Mouse (Mus musculus): ENCODE measurements at regions not wholly inside any gene's neighbourhood (a gene's known extent, or its start where the extent isn't known, plus 50 kb on each side); places are given as distances from the start of the nearest gene placed in this dataset.
A peak's percentile ranks its signal among the peaks of the same experiment; 100 is the strongest.

DNA sequence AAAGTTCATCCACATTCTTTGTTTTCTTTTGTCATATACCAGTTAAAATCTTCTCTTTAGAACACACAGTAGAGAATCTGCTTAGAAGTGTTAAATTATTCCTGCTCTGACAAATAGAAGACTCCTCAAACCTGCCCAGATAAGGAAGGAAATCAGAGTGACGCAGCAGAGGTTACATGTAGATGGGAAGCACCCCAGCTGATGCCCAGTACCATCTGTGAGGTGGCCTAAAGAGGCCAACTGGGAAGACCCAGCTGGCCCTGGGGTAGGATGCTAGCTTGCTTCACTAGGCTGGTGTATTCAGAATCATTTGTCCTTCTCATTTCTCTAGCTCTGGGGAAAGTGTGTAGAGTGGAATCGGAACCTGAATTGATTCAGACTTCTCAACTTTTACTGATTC, 242.6 kb upstream of the Erbb4 start:
- 84% methylated on average over 2 of the region's 2 CpGs for WGBS (ENCODE audit: insufficient replicate concordance)

GRCm38 (mm10) chr1:69349826-69350225, 242.0 kb upstream of the Erbb4 start:
- Histone ChIP-seq H3K36me3 (ENCODE audit: control insufficient read depth, insufficient read depth, low read length) (no peaks in the 10 kb centered on the region), H3K27ac (ENCODE audit: low read depth, low read length) (no peak overlapping the region), H3K4me2 (no peak overlapping the region), H3K27me3 (ENCODE audit: control insufficient read depth, insufficient read depth, low read length) (no peaks in the 10 kb centered on the region), H3K9me3 (replicated peaks; ENCODE audit: control insufficient read depth, low read length) (no peaks in the 10 kb centered on the region), H3K4me1 (ENCODE audit: control insufficient read depth, insufficient read depth, low read length) (no peaks in the 10 kb centered on the region), H3K9ac (ENCODE audit: low read depth, low read length) (no peak overlapping the region), H3K4me3 (ENCODE audit: low read depth, low read length) (no peak overlapping the region)
- ATAC-seq (replicated peaks; ENCODE audit: insufficient number of reproducible peaks, low FRiP score, low TSS enrichment) = no peak
- WGBS (ENCODE audit: insufficient replicate concordance) = 84% methylated on average over 6 of the region's 6 CpGs

More for the DNA sequence above, 242.6 kb upstream of the Erbb4 start:
- Histone ChIP-seq H3K36me3 (ENCODE audit: control insufficient read depth, insufficient read depth, low read length) (no peaks in the 10 kb centered on the region), H3K27ac (ENCODE audit: low read depth, low read length) (no peak overlapping the region), H3K4me2 (no peak overlapping the region), H3K27me3 (ENCODE audit: control insufficient read depth, insufficient read depth, low read length) (no peaks in the 10 kb centered on the region), H3K9ac (ENCODE audit: low read depth, low read length) (no peak overlapping the region), H3K4me3 (ENCODE audit: low read depth, low read length) (no peak overlapping the region), H3K9me3 (replicated peaks; ENCODE audit: control insufficient read depth, low read length) (no peaks in the 10 kb centered on the region), H3K4me1 (ENCODE audit: control insufficient read depth, insufficient read depth, low read length) (no peaks in the 10 kb centered on the region)
- ATAC-seq (replicated peaks; ENCODE audit: insufficient number of reproducible peaks, low FRiP score, low TSS enrichment) = no peak

GRCm38 (mm10) chr1:69342100-69342499, 234.2 kb upstream of the Erbb4 start:
- Histone ChIP-seq H3K4me3 (ENCODE audit: low read depth, low read length) (no peak overlapping the region), H3K9ac (ENCODE audit: low read depth, low read length) (no peak overlapping the region), H3K4me1 (ENCODE audit: control insufficient read depth, insufficient read depth, low read length) (no peaks in the 10 kb centered on the region), H3K4me2 (no peak overlapping the region), H3K27ac (ENCODE audit: low read depth, low read length) (no peak overlapping the region), H3K9me3 (replicated peaks; ENCODE audit: control insufficient read depth, low read length) (no peaks in the 10 kb centered on the region), H3K36me3 (ENCODE audit: control insufficient read depth, insufficient read depth, low read length) (no peaks in the 10 kb centered on the region), H3K27me3 (ENCODE audit: control insufficient read depth, insufficient read depth, low read length) (no peaks in the 10 kb centered on the region)
- ATAC-seq (replicated peaks; ENCODE audit: insufficient number of reproducible peaks, low FRiP score, low TSS enrichment) = no peak
- WGBS (ENCODE audit: insufficient replicate concordance) = 77% methylated on average over 4 of the region's 4 CpGs

DNA sequence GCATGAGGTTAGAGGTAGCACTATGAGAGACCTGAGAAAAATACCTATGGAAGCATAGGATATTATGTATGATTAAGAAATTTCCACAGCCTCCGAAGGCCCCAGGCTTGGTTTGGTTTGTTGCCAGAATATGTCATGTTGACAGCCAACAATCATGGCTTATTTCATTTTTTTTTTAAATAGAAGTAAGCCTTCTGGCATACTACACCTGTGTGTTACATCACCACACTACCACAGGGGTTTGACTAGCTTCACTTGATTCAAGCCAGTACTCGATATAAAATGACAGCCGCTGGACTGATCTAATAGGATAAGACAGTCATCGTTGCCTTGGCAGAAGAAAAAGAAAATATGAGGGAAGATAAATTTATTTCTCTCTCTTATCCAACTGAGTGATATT, 232.6 kb upstream of the Erbb4 start:
- 88% methylated on average over 4 of the region's 4 CpGs for WGBS (ENCODE audit: insufficient replicate concordance)
- no peaks in the 10 kb centered on the region for H3K4me1 ChIP-seq (ENCODE audit: control insufficient read depth, insufficient read depth, low read length)
- H3K9me3 ChIP-seq (replicated peaks; ENCODE audit: control insufficient read depth, low read length) = no peaks in the 10 kb centered on the region
- no peak overlapping the region for H3K9ac ChIP-seq (ENCODE audit: low read depth, low read length)
- no peak overlapping the region for H3K27ac ChIP-seq (ENCODE audit: low read depth, low read length)
- H3K36me3 ChIP-seq (ENCODE audit: control insufficient read depth, insufficient read depth, low read length) = no peaks in the 10 kb centered on the region
- H3K4me2 ChIP-seq = no peak overlapping the region
- H3K4me3 ChIP-seq (ENCODE audit: low read depth, low read length) = no peak overlapping the region
- no peak for ATAC-seq (replicated peaks; ENCODE audit: insufficient number of reproducible peaks, low FRiP score, low TSS enrichment)
- H3K27me3 ChIP-seq (ENCODE audit: control insufficient read depth, insufficient read depth, low read length) = no peaks in the 10 kb centered on the region

GRCm38 (mm10) chr1:69331418-69332254, 223.8 kb upstream of the Erbb4 start:
- H3K4me3 ChIP-seq (ENCODE audit: low read depth, low read length) = no peak overlapping the region
- H3K27ac ChIP-seq (ENCODE audit: low read depth, low read length) = no peak overlapping the region
- 51% methylated on average over 11 of the region's 11 CpGs for WGBS (ENCODE audit: insufficient replicate concordance)
- H3K9me3 ChIP-seq (replicated peaks; ENCODE audit: control insufficient read depth, low read length) = no peaks in the 10 kb centered on the region
- H3K27me3 ChIP-seq (ENCODE audit: control insufficient read depth, insufficient read depth, low read length) = no peaks in the 10 kb centered on the region
- ATAC-seq (replicated peaks; ENCODE audit: insufficient number of reproducible peaks, low FRiP score, low TSS enrichment) = no peak
- no peak overlapping the region for H3K9ac ChIP-seq (ENCODE audit: low read depth, low read length)
- H3K36me3 ChIP-seq (ENCODE audit: control insufficient read depth, insufficient read depth, low read length) = no peaks in the 10 kb centered on the region
- peak overlapping the region; percentile 36; the same call in 1 of the 2 replicates for H3K4me2 ChIP-seq
- no peaks in the 10 kb centered on the region for H3K4me1 ChIP-seq (ENCODE audit: control insufficient read depth, insufficient read depth, low read length)

GRCm38 (mm10) chr1:69329399-69329798, 221.5 kb upstream of the Erbb4 start:
- Histone ChIP-seq H3K4me2 (no peak overlapping the region), H3K9me3 (replicated peaks; ENCODE audit: control insufficient read depth, low read length) (no peaks in the 10 kb centered on the region), H3K27ac (ENCODE audit: low read depth, low read length) (no peak overlapping the region), H3K36me3 (ENCODE audit: control insufficient read depth, insufficient read depth, low read length) (no peaks in the 10 kb centered on the region), H3K4me3 (ENCODE audit: low read depth, low read length) (no peak overlapping the region), H3K4me1 (ENCODE audit: control insufficient read depth, insufficient read depth, low read length) (no peaks in the 10 kb centered on the region), H3K9ac (ENCODE audit: low read depth, low read length) (no peak overlapping the region), H3K27me3 (ENCODE audit: control insufficient read depth, insufficient read depth, low read length) (no peaks in the 10 kb centered on the region)
- ATAC-seq (replicated peaks; ENCODE audit: insufficient number of reproducible peaks, low FRiP score, low TSS enrichment) = no peak
- 77% methylated on average over 3 of the region's 3 CpGs for WGBS (ENCODE audit: insufficient replicate concordance)

GRCm38 (mm10) chr1:69326711-69327110, 218.9 kb upstream of the Erbb4 start:
- Histone ChIP-seq H3K4me1 (ENCODE audit: control insufficient read depth, insufficient read depth, low read length) (no peaks in the 10 kb centered on the region), H3K27me3 (ENCODE audit: control insufficient read depth, insufficient read depth, low read length) (no peaks in the 10 kb centered on the region), H3K9me3 (replicated peaks; ENCODE audit: control insufficient read depth, low read length) (no peaks in the 10 kb centered on the region), H3K4me3 (ENCODE audit: low read depth, low read length) (no peak overlapping the region), H3K36me3 (ENCODE audit: control insufficient read depth, insufficient read depth, low read length) (no peaks in the 10 kb centered on the region), H3K4me2 (no peak overlapping the region), H3K9ac (ENCODE audit: low read depth, low read length) (no peak overlapping the region), H3K27ac (ENCODE audit: low read depth, low read length) (no peak overlapping the region)
- 82% methylated on average over 8 of the region's 8 CpGs for WGBS (ENCODE audit: insufficient replicate concordance)
- no peak for ATAC-seq (replicated peaks; ENCODE audit: insufficient number of reproducible peaks, low FRiP score, low TSS enrichment)

DNA sequence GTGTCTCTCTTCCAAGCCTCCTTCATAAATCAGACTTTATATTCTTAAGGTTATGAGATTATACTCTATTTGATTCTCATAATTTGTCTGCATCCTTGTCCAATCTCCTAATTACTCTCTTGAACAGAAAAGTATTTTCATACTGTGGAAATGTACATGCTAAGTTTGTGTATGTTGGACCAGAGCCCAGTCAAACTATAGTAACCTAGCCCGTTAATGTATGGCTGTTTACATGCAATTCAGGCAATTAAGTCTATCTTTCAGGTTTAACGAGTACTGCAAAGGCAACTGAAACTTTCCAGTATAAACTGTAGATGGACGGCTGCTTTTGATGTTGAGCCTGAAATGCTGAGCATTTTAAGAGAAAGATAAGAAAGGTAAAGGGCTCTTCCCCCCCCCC, 211.7 kb upstream of the Erbb4 start:
- Histone ChIP-seq H3K9me3 (replicated peaks; ENCODE audit: control insufficient read depth, low read length) (no peaks in the 10 kb centered on the region), H3K4me2 (no peak overlapping the region), H3K4me1 (ENCODE audit: control insufficient read depth, insufficient read depth, low read length) (no peaks in the 10 kb centered on the region), H3K27ac (ENCODE audit: low read depth, low read length) (no peak overlapping the region), H3K9ac (ENCODE audit: low read depth, low read length) (no peak overlapping the region), H3K36me3 (ENCODE audit: control insufficient read depth, insufficient read depth, low read length) (no peaks in the 10 kb centered on the region), H3K4me3 (ENCODE audit: low read depth, low read length) (no peak overlapping the region), H3K27me3 (ENCODE audit: control insufficient read depth, insufficient read depth, low read length) (no peaks in the 10 kb centered on the region)
- no peak for ATAC-seq (replicated peaks; ENCODE audit: insufficient number of reproducible peaks, low FRiP score, low TSS enrichment)
- WGBS (ENCODE audit: insufficient replicate concordance) = 42% methylated on average over 3 of the region's 3 CpGs

DNA sequence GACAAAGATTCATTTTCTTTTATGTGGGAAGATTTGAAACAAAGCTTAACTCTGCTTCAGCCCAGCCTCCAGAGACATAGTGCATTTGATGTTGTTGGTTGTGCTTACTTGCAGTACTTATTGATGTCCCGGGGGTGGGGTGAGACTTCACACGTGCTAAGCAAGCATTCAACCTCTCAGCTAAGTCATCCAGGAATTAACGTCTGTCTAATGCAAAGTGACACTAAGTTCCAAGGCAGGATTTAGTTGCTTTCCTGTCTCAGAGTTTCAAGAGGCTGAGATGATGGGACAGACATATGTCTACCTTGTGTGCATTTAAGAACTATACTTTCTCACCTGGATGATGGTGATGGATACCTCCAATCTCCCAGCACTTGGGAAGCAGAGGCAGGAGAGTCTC, 189.0 kb upstream of the Erbb4 start:
- ATAC-seq (replicated peaks; ENCODE audit: insufficient number of reproducible peaks, low FRiP score, low TSS enrichment) = no peak
- Histone ChIP-seq H3K4me1 (ENCODE audit: control insufficient read depth, insufficient read depth, low read length) (no peaks in the 10 kb centered on the region), H3K9me3 (replicated peaks; ENCODE audit: control insufficient read depth, low read length) (no peaks in the 10 kb centered on the region), H3K36me3 (ENCODE audit: control insufficient read depth, insufficient read depth, low read length) (no peaks in the 10 kb centered on the region), H3K27ac (ENCODE audit: low read depth, low read length) (no peak overlapping the region), H3K4me3 (ENCODE audit: low read depth, low read length) (no peak overlapping the region), H3K9ac (ENCODE audit: low read depth, low read length) (no peak overlapping the region), H3K27me3 (ENCODE audit: control insufficient read depth, insufficient read depth, low read length) (no peaks in the 10 kb centered on the region), H3K4me2 (no peak overlapping the region)
- 69% methylated on average over 3 of the region's 3 CpGs for WGBS (ENCODE audit: insufficient replicate concordance)

Measured in heart, embryonic 11.5 days (tissue).